Comparison of ENCODE assay signal across 8 mouse cellular contexts in the genomic region with DNA sequence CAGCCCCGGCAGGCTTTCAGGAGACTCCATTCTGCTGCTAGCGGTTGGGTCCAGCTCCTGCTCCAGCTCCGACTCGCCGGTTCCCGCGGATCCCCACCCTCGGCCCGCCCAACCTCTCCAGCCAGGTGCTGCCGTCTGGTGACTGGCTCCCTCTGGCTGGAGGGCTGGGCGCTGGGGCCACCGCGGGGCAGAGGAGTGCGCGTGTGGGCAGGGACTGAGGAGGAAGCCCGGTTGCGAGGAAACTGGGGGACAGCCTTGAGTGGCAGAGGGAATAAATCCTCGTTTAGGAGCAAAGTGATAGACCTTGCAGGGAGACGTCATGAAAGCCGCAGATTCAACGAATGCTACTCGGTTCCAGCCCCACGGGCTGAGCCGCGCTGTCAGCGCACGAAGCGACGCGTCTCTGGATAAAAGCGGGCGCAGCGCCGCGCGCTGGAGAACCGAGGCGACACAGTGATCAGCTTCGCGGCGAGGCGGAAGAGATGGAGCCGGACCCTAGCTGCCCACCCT. TPM values are rescaled to one million over a fixed set of nuclear protein-coding genes. Genes with fewer than 3 reads are reported as not detected.
DNase-seq lines count a peak whose midpoint lies in the region; ATAC-seq lines count a peak whose summit lies in the region.
"Had no signal": no experiment of that assay in that cellular context is flagged by ENCODE, and none has a peak within 500 bp of the region (broad histone marks: within the 10 kb centered on the region; RNA-seq: fewer than 3 reads in every experiment).

A gene (minus strand): TSS at position 362 of the 510 bp plus-strand sequence.

- H3K4me3 ChIP-seq in megakaryocyte, embryonic 14.5 days (replicated peaks): peak within 1 kb of the TSS; percentile 44
- peak within 1 kb of the TSS; percentile 24 for H3K4me3 ChIP-seq in heart, embryonic 15.5 days

- H3K9me3 ChIP-seq in megakaryocyte, embryonic 14.5 days: no peaks in the 10 kb centered on the region
- no peaks in the 10 kb centered on the region for H3K9me3 ChIP-seq in heart, embryonic 15.5 days (replicated peaks)

- peak within 1 kb of the TSS; percentile 47; the same call in 1 of the 2 replicates for H3K4me2 ChIP-seq in heart, embryonic 15.5 days

- no peaks in the 10 kb centered on the region for H3K36me3 ChIP-seq in megakaryocyte, embryonic 14.5 days (replicated peaks; ENCODE audit: low read length)
- H3K36me3 ChIP-seq in heart, embryonic 15.5 days: no peaks in the 10 kb centered on the region

- H3K4me1 ChIP-seq in megakaryocyte, embryonic 14.5 days: no peaks in the 10 kb centered on the region
- H3K4me1 ChIP-seq in heart, embryonic 15.5 days (replicated peaks): peaks cover 6% of the 10 kb centered on the region

- peak; percentile 80 for DNase-seq in embryo, embryonic 10 days (ENCODE audit: low spot score)
- peak; percentile 61 to 66 for DNase-seq in left cerebral cortex, adult 8-10 months (ENCODE audit: low spot score in 2 of 2)
- peak; percentile 79 for DNase-seq in retina, embryonic 14.5 days (ENCODE audit: low spot score)

- ATAC-seq in megakaryocyte, adult 5-6 weeks (ENCODE audit: poor library complexity, severe bottlenecking): no peak
- no peak for ATAC-seq in heart, embryonic 15.5 days (replicated peaks; ENCODE audit: insufficient number of reproducible peaks, insufficient read depth, low FRiP score, low read depth)
- no peak for ATAC-seq in erythroid progenitor cell, adult 5-6 weeks (replicated peaks; ENCODE audit: low FRiP score, poor library complexity, severe bottlenecking)

- under 1% methylated on average over 43 of the region's 43 CpGs for WGBS in heart, embryonic 15.5 days

- H3K27ac ChIP-seq in heart, embryonic 15.5 days: no peak within 1 kb of the TSS

- peaks cover 27% of the 10 kb centered on the region for H3K27me3 ChIP-seq in megakaryocyte, embryonic 14.5 days (replicated peaks)
- peaks cover 48% of the 10 kb centered on the region for H3K27me3 ChIP-seq in heart, embryonic 15.5 days

- H3K9ac ChIP-seq in heart, embryonic 15.5 days: no peak within 1 kb of the TSS

RNA-seq across cellular contexts. Expression of the gene that starts here (rescaled TPM):
- 1.2 TPM in 1 of 2 replicates, not detected in the other for polyA plus RNA-seq in megakaryocyte, embryonic 14.5 days (2012; ENCODE audit: insufficient read depth, low replicate concordance)
- not detected in 2 replicates for total RNA-seq in megakaryocyte, adult 5-6 weeks (2015)
- total RNA-seq in megakaryocyte, adult 5-6 weeks (2017): not detected in 2 replicates
- polyA plus RNA-seq in heart, embryonic 15.5 days (2015; fragmentation: Nextera tagmentation; extraction: Ambion mirVana): 0.08 and 0.10 TPM in 2 replicates
- 10 to 100 TPM; 60.5 to 72.2 (median 66.7) TPM for total RNA-seq in left cerebral cortex, adult 8-10 months (2022)
- not detected in 2 replicates for total RNA-seq in erythroid progenitor cell, adult 5-6 weeks (2015; ENCODE audit: low replicate concordance)
- not detected in 2 replicates for total RNA-seq in erythroid progenitor cell, adult 5-6 weeks (2017; ENCODE audit: low replicate concordance)
- total RNA-seq: neutrophil, adult 5-6 weeks had no signal

Comparison
In these comparisons a context has a peak if more than half of its experiments do, and no peak if none do; other contexts are left out.
1. RNA of the gene that starts here (total RNA-seq): 60.5 to 72.2 TPM in left cerebral cortex, adult 8-10 months; not detected in megakaryocyte, adult 5-6 weeks and not detected in erythroid progenitor cell, adult 5-6 weeks; every median in the first group is over 10 times any median in the second.
2. Peak in every context shown above with its lines, with median percentiles within 50 percentile points of each other: DNase-seq.